24 mouse cellular contexts compared by ENCODE assay signal in genomic region chr1:88602241-88602640, GRCm38 (mm10).
"Had no signal": no experiment of that assay in that cellular context is flagged by ENCODE, and none has a peak within 500 bp of the region (broad histone marks: within the 10 kb centered on the region; RNA-seq: fewer than 3 reads in every experiment).

No protein-coding gene starts in this region.

- H3K4me1 ChIP-seq: midbrain, embryonic 15.5 days; neural tube, embryonic 12.5 days; neural tube, embryonic 15.5 days had no signal

- H3K4me3 ChIP-seq: kidney, embryonic 15.5 days; limb, embryonic 12.5 days; limb, embryonic 15.5 days; megakaryocyte, embryonic 14.5 days; midbrain, embryonic 10.5 days; midbrain, embryonic 15.5 days; neural tube, embryonic 12.5 days; neural tube, embryonic 15.5 days had no signal

- H3K9me3 ChIP-seq: kidney, embryonic 15.5 days; limb, embryonic 12.5 days; limb, embryonic 15.5 days; midbrain, embryonic 10.5 days; midbrain, embryonic 15.5 days; neural tube, embryonic 12.5 days; neural tube, embryonic 15.5 days had no signal

- H3K9ac ChIP-seq: kidney, embryonic 15.5 days; limb, embryonic 12.5 days; limb, embryonic 15.5 days; liver, embryonic 14.5 days; liver, postnatal 0 days; lung, embryonic 14.5 days; midbrain, embryonic 15.5 days; neural tube, embryonic 12.5 days; neural tube, embryonic 15.5 days had no signal

- ATAC-seq: lung, postnatal 0 days; midbrain, embryonic 15.5 days had no signal

- H3K27me3 ChIP-seq: kidney, embryonic 15.5 days; limb, embryonic 15.5 days; midbrain, embryonic 15.5 days; neural tube, embryonic 12.5 days; neural tube, embryonic 15.5 days had no signal

- H3K36me3 ChIP-seq: kidney, embryonic 15.5 days; limb, embryonic 12.5 days; limb, embryonic 15.5 days; midbrain, embryonic 10.5 days; midbrain, embryonic 15.5 days; neural tube, embryonic 12.5 days; neural tube, embryonic 15.5 days had no signal

- DNase-seq: kidney, postnatal 10 days; kidney, postnatal 36 days; left cerebral cortex, postnatal 4 days; liver, postnatal 0 days; lung, embryonic 14.5 days; lung, postnatal 36 days; right cerebral cortex, adult 18-20 months; right cerebral cortex, postnatal 14 days; right cerebral cortex, postnatal 4 days; thymus, adult 2 months; thymus, postnatal 14 days; thymus, postnatal 4 days had no signal

- H3K4me2 ChIP-seq: kidney, embryonic 15.5 days; limb, embryonic 12.5 days; limb, embryonic 15.5 days; liver, embryonic 11.5 days; lung, embryonic 14.5 days; midbrain, embryonic 15.5 days; neural tube, embryonic 12.5 days; neural tube, embryonic 15.5 days had no signal

- H3K27ac ChIP-seq: kidney, embryonic 15.5 days; limb, embryonic 12.5 days; limb, embryonic 15.5 days; liver, embryonic 14.5 days; midbrain, embryonic 10.5 days; midbrain, embryonic 15.5 days; neural tube, embryonic 12.5 days; neural tube, embryonic 15.5 days; stomach, postnatal 0 days had no signal
